ENCODE assay signal across 26 mouse cellular contexts in genomic region chr10:60313606-60314005, GRCm38 (mm10).
"Had no signal": no experiment of that assay in that cellular context is flagged by ENCODE, and none has a peak within 500 bp of the region (broad histone marks: within the 10 kb centered on the region; RNA-seq: fewer than 3 reads in every experiment).

No protein-coding gene starts in this region.

- H3K4me1 ChIP-seq: heart, embryonic 12.5 days; hindbrain, embryonic 12.5 days; intestine, embryonic 15.5 days; limb, embryonic 10.5 days; limb, embryonic 12.5 days had no signal

- H3K9ac ChIP-seq: heart, embryonic 12.5 days; hindbrain, embryonic 12.5 days; hindbrain, embryonic 14.5 days; intestine, embryonic 15.5 days; limb, embryonic 12.5 days; liver, embryonic 13.5 days had no signal

- H3K27me3 ChIP-seq: heart, embryonic 12.5 days; hindbrain, embryonic 12.5 days; intestine, embryonic 15.5 days; limb, embryonic 12.5 days; liver, embryonic 13.5 days had no signal

- ATAC-seq: hindbrain, embryonic 16.5 days; inflammation-experienced regulatory T-cells, adult 6 months; intestine, embryonic 15.5 days; intestine, postnatal 0 days had no signal

- H3K4me3 ChIP-seq: gastrocnemius, adult 2 months; heart, embryonic 10.5 days; heart, embryonic 12.5 days; hindbrain, embryonic 10.5 days; hindbrain, embryonic 12.5 days; intestine, embryonic 15.5 days; left cerebral cortex, adult 2 months; limb, embryonic 10.5 days; limb, embryonic 12.5 days; liver, embryonic 13.5 days had no signal

- H3K4me2 ChIP-seq: heart, embryonic 12.5 days; hindbrain, embryonic 12.5 days; hindbrain, embryonic 14.5 days; intestine, embryonic 15.5 days; limb, embryonic 12.5 days; liver, embryonic 11.5 days; liver, embryonic 13.5 days had no signal

- H3K36me3 ChIP-seq: heart, embryonic 10.5 days; heart, embryonic 12.5 days; hindbrain, embryonic 10.5 days; hindbrain, embryonic 12.5 days; intestine, embryonic 15.5 days; limb, embryonic 10.5 days; limb, embryonic 12.5 days; liver, embryonic 13.5 days had no signal

- DNase-seq: gastrocnemius, adult 2 months; gastrocnemius, postnatal 10 days; gastrocnemius, postnatal 25 days; heart, adult 18-20 months; heart, postnatal 10 days; heart, postnatal 4 days; kidney, adult 18-20 months; kidney, adult 8-10 months; kidney, postnatal 10 days; kidney, postnatal 25 days; kidney, postnatal 4 days; liver; liver, embryonic 13.5 days had no signal

- H3K9me3 ChIP-seq: heart, embryonic 10.5 days; heart, embryonic 12.5 days; hindbrain, embryonic 10.5 days; hindbrain, embryonic 12.5 days; intestine, embryonic 15.5 days; limb, embryonic 10.5 days; limb, embryonic 12.5 days; liver, embryonic 13.5 days had no signal

- H3K27ac ChIP-seq: gastrocnemius, adult 2 months; heart, embryonic 10.5 days; hindbrain, embryonic 10.5 days; hindbrain, embryonic 12.5 days; hindbrain, embryonic 14.5 days; intestine, embryonic 15.5 days; left cerebral cortex, adult 2 months; limb, embryonic 10.5 days; limb, embryonic 12.5 days; liver, embryonic 13.5 days had no signal
